Mouse (Mus musculus): Measurements from ENCODE around the gene Chchd4. TPM values are rescaled to one million over a fixed set of nuclear protein-coding genes. Genes with fewer than 3 reads are reported as not detected.

Chchd4 gene
- polyA plus RNA-seq, 1 experiment from 2014 or later = 33.4 TPM

DNA sequence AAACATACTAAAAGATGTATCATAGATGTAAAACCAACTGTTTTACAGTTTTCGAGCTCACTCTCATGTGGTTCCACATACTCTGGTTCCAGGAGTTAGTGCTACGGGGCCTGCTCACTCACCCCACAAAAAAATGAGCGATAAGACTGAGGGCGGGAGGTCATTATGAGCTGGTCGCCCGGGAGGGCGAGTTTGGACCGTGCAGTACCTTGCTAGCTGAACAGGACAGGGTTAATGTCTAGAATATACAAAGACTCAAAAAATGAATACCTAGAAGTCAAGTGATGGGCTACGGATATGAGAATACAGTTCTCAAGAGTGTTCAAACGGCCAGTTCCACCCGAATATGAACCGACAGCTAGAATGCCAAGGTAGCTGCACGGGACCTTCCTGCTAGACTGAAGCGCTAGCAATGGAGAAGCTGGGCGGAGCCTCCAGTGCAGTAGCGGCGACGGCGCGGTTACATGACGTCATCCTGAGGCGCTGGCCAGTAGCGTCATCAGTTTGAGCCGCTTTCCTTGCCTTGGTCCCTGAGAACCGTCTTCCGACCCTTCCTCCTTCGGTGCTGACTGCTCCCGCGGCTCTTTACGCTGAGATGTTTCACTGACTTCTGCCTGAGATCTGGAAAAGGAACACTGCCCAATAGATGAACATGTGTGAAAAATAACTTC lies 32.7 kb downstream of the Chchd4 start:
- Histone ChIP-seq H3K4me1 (ENCODE audit: control insufficient read depth, insufficient read depth, low read length) (peaks cover 5% of the 10 kb centered on the region), H3K36me3 (ENCODE audit: control insufficient read depth, insufficient read depth, low read length) (no peaks in the 10 kb centered on the region), H3K27me3 (ENCODE audit: control insufficient read depth, insufficient read depth, low read length) (peaks cover 7% of the 10 kb centered on the region), H3K4me2 (peak overlapping the region; percentile 97), H3K4me3 (ENCODE audit: low read depth, low read length) (peak overlapping the region; percentile 74), H3K9me3 (replicated peaks; ENCODE audit: control insufficient read depth, low read length) (no peaks in the 10 kb centered on the region), H3K27ac (ENCODE audit: low read depth, low read length) (peak overlapping the region; percentile 50), H3K9ac (ENCODE audit: low read depth, low read length) (peak overlapping the region; percentile 82)
- peak; percentile 92 for ATAC-seq (replicated peaks; ENCODE audit: insufficient number of reproducible peaks, low FRiP score, low TSS enrichment)
- 3% methylated on average over 30 of the region's 30 CpGs for WGBS (ENCODE audit: insufficient replicate concordance)

DNA sequence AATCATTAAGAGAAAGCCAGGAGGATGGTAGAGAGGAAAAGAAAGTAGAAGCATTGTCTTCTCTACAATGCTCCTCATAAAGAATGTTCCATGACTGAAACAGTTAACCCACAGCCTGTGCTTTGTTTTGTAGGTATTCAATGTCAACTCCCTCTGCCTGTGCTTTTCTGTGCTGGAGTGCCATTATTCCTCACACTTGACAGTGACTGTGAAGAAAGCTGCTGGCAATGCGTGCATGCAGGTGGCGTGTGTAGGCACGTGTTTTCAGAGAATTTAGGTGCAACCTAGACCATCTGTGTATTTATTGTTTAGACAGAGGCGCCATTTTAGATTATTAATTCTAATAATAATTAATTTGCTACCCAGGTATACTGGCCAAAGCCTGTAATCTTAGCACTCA lies 49.2 kb downstream of the Chchd4 start:
- ATAC-seq (replicated peaks; ENCODE audit: insufficient number of reproducible peaks, low FRiP score, low TSS enrichment) = no peak
- no peak overlapping the region for H3K27ac ChIP-seq (ENCODE audit: low read depth, low read length)
- no peak overlapping the region for H3K9ac ChIP-seq (ENCODE audit: low read depth, low read length)
- no peak overlapping the region for H3K4me3 ChIP-seq (ENCODE audit: low read depth, low read length)
- WGBS (ENCODE audit: insufficient replicate concordance) = 66% methylated on average over 4 of the region's 4 CpGs
- no peaks in the 10 kb centered on the region for H3K4me1 ChIP-seq (ENCODE audit: control insufficient read depth, insufficient read depth, low read length)
- H3K36me3 ChIP-seq (ENCODE audit: control insufficient read depth, insufficient read depth, low read length) = no peaks in the 10 kb centered on the region
- peaks cover 9% of the 10 kb centered on the region for H3K27me3 ChIP-seq (ENCODE audit: control insufficient read depth, insufficient read depth, low read length)
- H3K9me3 ChIP-seq (replicated peaks; ENCODE audit: control insufficient read depth, low read length) = no peaks in the 10 kb centered on the region
- no peak overlapping the region for H3K4me2 ChIP-seq

DNA sequence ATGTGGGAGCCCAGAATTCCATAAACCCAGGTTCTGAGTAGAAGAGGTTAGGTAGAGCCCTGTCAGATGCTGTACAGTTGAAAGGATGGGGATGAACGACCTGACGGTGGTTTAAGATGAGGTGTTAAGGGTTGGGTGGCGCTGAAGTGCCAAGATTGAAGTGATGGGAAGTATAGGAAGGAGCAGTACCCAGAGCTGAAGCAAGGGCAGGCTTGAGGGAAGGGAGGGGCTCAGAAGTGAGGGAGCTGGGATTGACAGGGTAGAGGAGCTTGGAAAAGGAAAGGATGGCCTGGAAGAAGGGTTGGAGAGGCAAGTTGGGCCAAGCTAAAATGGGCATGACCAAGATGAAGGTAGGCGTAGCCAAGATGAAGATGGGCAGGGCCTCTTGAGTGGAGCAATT lies 51.7 kb downstream of the Chchd4 start:
- Histone ChIP-seq H3K4me2 (no peak overlapping the region), H3K9me3 (replicated peaks; ENCODE audit: control insufficient read depth, low read length) (no peaks in the 10 kb centered on the region), H3K27me3 (ENCODE audit: control insufficient read depth, insufficient read depth, low read length) (peaks cover 26% of the 10 kb centered on the region), H3K27ac (ENCODE audit: low read depth, low read length) (no peak overlapping the region), H3K36me3 (ENCODE audit: control insufficient read depth, insufficient read depth, low read length) (no peaks in the 10 kb centered on the region), H3K9ac (ENCODE audit: low read depth, low read length) (no peak overlapping the region), H3K4me1 (ENCODE audit: control insufficient read depth, insufficient read depth, low read length) (no peaks in the 10 kb centered on the region), H3K4me3 (ENCODE audit: low read depth, low read length) (no peak overlapping the region)
- ATAC-seq (replicated peaks; ENCODE audit: insufficient number of reproducible peaks, low FRiP score, low TSS enrichment) = no peak
- WGBS (ENCODE audit: insufficient replicate concordance) = 60% methylated on average over 4 of the region's 4 CpGs

DNA sequence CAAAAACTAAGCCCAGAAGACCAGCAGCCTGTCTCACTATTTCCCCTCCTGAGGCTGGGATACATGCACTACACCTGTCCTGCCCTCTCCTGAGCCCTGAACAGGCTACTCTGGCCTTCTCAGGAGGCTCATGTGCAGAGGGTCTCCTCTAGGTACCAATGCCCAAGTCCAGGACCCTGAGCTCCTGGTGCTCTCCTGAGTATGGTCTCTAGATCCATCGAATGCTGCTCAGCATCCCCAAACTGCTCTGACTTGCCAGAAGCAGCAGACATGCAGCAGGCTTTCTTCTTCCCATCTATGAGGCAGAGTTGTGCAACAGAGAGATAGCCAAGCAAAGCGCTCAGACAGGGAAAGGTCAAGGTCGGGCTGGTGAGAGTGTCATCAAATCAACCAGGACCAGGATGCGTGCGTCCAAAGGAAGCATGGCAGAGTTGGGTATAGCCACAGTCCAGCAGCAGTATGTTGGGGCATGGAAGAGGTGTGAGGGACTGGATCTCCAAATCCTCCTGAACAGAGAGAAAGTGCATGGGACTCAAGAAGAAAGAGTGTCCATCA lies 56.0 kb downstream of the Chchd4 start:
- no peak for ATAC-seq (replicated peaks; ENCODE audit: insufficient number of reproducible peaks, low FRiP score, low TSS enrichment)
- no peak overlapping the region for H3K9ac ChIP-seq (ENCODE audit: low read depth, low read length)
- no peak overlapping the region for H3K27ac ChIP-seq (ENCODE audit: low read depth, low read length)
- H3K9me3 ChIP-seq (replicated peaks; ENCODE audit: control insufficient read depth, low read length) = no peaks in the 10 kb centered on the region
- no peak overlapping the region for H3K4me3 ChIP-seq (ENCODE audit: low read depth, low read length)
- peaks cover 61% of the 10 kb centered on the region for H3K27me3 ChIP-seq (ENCODE audit: control insufficient read depth, insufficient read depth, low read length)
- H3K4me1 ChIP-seq (ENCODE audit: control insufficient read depth, insufficient read depth, low read length) = no peaks in the 10 kb centered on the region
- no peak overlapping the region for H3K4me2 ChIP-seq
- 69% methylated on average over 5 of the region's 5 CpGs for WGBS (ENCODE audit: insufficient replicate concordance)
- no peaks in the 10 kb centered on the region for H3K36me3 ChIP-seq (ENCODE audit: control insufficient read depth, insufficient read depth, low read length)

DNA sequence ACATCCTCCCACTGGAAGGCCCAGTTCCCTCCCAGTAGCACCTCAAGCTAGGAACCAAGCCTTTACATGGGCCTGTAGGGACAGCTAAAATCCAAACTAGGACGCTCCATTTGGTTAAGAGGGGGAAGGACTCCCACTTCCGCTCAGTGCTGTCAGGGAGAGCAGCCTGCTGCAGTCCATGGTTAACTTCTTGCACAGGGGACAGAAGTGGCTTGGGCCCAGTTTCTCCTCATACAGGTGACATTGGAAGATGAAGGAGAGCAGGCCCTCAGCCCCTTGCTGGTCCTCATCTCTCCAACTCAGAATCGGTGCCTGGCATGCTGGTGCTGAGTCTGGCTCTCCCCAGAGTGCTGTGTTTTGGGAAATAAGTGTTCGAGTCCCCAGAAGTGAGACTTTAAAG lies 57.2 kb downstream of the Chchd4 start:
- H3K27ac ChIP-seq (ENCODE audit: low read depth, low read length) = no peak overlapping the region
- H3K36me3 ChIP-seq (ENCODE audit: control insufficient read depth, insufficient read depth, low read length) = no peaks in the 10 kb centered on the region
- no peak overlapping the region for H3K4me2 ChIP-seq
- ATAC-seq (replicated peaks; ENCODE audit: insufficient number of reproducible peaks, low FRiP score, low TSS enrichment) = no peak
- no peaks in the 10 kb centered on the region for H3K9me3 ChIP-seq (replicated peaks; ENCODE audit: control insufficient read depth, low read length)
- no peak overlapping the region for H3K9ac ChIP-seq (ENCODE audit: low read depth, low read length)
- 69% methylated on average over 4 of the region's 4 CpGs for WGBS (ENCODE audit: insufficient replicate concordance)
- peaks cover under 1% of the 10 kb centered on the region; the same call in 1 of the 2 replicates for H3K4me1 ChIP-seq (ENCODE audit: control insufficient read depth, insufficient read depth, low read length)
- no peak overlapping the region for H3K4me3 ChIP-seq (ENCODE audit: low read depth, low read length)
- peaks cover 71% of the 10 kb centered on the region for H3K27me3 ChIP-seq (ENCODE audit: control insufficient read depth, insufficient read depth, low read length)

DNA sequence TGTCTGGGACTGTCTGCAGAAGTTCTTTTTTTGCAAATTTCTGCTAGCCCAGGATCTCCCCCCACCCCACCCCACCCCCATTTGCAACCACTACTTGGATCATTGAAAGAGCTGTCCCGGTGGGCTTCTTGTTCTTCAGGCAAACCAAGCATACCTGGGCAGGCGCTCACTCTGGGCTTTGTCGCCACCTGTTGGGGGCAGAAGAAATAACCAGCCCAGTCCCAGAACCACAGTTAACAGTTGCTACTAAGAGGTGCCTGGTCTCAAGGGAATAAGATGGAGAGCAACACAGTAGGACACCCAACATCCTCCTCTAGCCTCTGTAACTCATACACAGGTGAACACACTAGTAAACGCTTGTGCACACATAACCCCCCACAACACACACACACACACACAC lies 58.5 kb downstream of the Chchd4 start:
- Histone ChIP-seq H3K27ac (ENCODE audit: low read depth, low read length) (no peak overlapping the region), H3K4me2 (no peak overlapping the region)
- no peak for ATAC-seq (replicated peaks; ENCODE audit: insufficient number of reproducible peaks, low FRiP score, low TSS enrichment)

More for the DNA sequence above, 58.5 kb downstream of the Chchd4 start:
- H3K4me3 ChIP-seq (ENCODE audit: low read depth, low read length) = no peak overlapping the region
- no peaks in the 10 kb centered on the region for H3K36me3 ChIP-seq (ENCODE audit: control insufficient read depth, insufficient read depth, low read length)
- H3K4me1 ChIP-seq (ENCODE audit: control insufficient read depth, insufficient read depth, low read length) = peaks cover 6% of the 10 kb centered on the region
- H3K27me3 ChIP-seq (ENCODE audit: control insufficient read depth, insufficient read depth, low read length) = peaks cover 80% of the 10 kb centered on the region
- 4% methylated on average over 4 of the region's 4 CpGs for WGBS (ENCODE audit: insufficient replicate concordance)
- no peaks in the 10 kb centered on the region for H3K9me3 ChIP-seq (replicated peaks; ENCODE audit: control insufficient read depth, low read length)
- no peak overlapping the region for H3K9ac ChIP-seq (ENCODE audit: low read depth, low read length)

Other genes with a start within 250 kb of the Chchd4 start
- 0.11 and 0.59 TPM in 2 replicates for gene Wnt7a, start 62.2 kb downstream of the Chchd4 start, polyA plus RNA-seq (2014; fragmentation: Nextera tagmentation; extraction: Ambion mirVana)
- gene Tmem43, start 157 bp upstream of the Chchd4 start, polyA plus RNA-seq (2014; fragmentation: Nextera tagmentation; extraction: Ambion mirVana) = 29.1 and 34.3 TPM in 2 replicates
- 9.4 and 10.6 TPM in 2 replicates for gene Xpc, start 42.3 kb upstream of the Chchd4 start, polyA plus RNA-seq (2014; fragmentation: Nextera tagmentation; extraction: Ambion mirVana)
- gene Lsm3, start 42.4 kb upstream of the Chchd4 start, polyA plus RNA-seq (2014; fragmentation: Nextera tagmentation; extraction: Ambion mirVana) = 196 and 209 TPM in 2 replicates
- gene Slc6a6, start 210.5 kb upstream of the Chchd4 start, polyA plus RNA-seq (2014; fragmentation: Nextera tagmentation; extraction: Ambion mirVana) = 54.7 and 63.0 TPM in 2 replicates

Measured in heart, embryonic 11.5 days (tissue).